Mouse (Mus musculus) lung, embryonic 14.5 days (tissue): ENCODE measurements around the gene Dscaml1. TPM values are rescaled to one million over a fixed set of nuclear protein-coding genes. Genes with fewer than 3 reads are reported as not detected.

Source experiments
- ATAC-seq: fragments of 200-750 bp; cut with Nextera tagmentation; 2 replicates; pipeline ENCODE4 v1.8.0; 2017; ENCODE audit warnings: mild to moderate bottlenecking, moderate TSS enrichment, moderate library complexity; ENCODE audit not compliant: insufficient read depth
- DNase-seq: peaks from one replicate; pipeline ENCODE4 v3.0.0-alpha.2; 2015
- H3K27ac ChIP-seq: fragments of 300-500 bp; sonication (generic); 2 replicates; pipeline ENCODE4 v1.5.1; 2014; ENCODE audit warnings: low read depth, mild to moderate bottlenecking, moderate library complexity
- H3K27me3 ChIP-seq: fragments of 300-500 bp; sonication (generic); 2 replicates; pipeline ENCODE4 v1.6.1; 2014; ENCODE audit warnings: low read length, control low read depth; ENCODE audit not compliant: insufficient read depth
- H3K36me3 ChIP-seq: fragments of 300-500 bp; sonication (generic); 2 replicates; pipeline ENCODE4 v1.6.1; 2014; ENCODE audit warnings: control low read depth; ENCODE audit not compliant: insufficient read depth
- H3K4me1 ChIP-seq: fragments of 300-500 bp; sonication (generic); 2 replicates; pipeline ENCODE4 v1.6.1; 2014; ENCODE audit warnings: antibody characterized with exemption, control low read depth; ENCODE audit not compliant: insufficient read depth
- H3K4me2 ChIP-seq: fragments of 300-500 bp; sonication (generic); 2 replicates; pipeline ENCODE4 v1.6.1; 2014; ENCODE audit warnings: mild to moderate bottlenecking
- H3K4me3 ChIP-seq: fragments of 300-500 bp; sonication (generic); 2 replicates; pipeline ENCODE4 v1.5.1; 2014; ENCODE audit warnings: low read depth, low read length
- H3K9ac ChIP-seq: fragments of 300-500 bp; sonication (generic); 2 replicates; pipeline ENCODE4 v1.6.1; 2014
- H3K9me3 ChIP-seq: fragments of 300-500 bp; sonication (generic); 2 replicates; pipeline ENCODE4 v1.6.1; 2016; ENCODE audit warnings: low read depth, low read length, control low read depth
- CTCF ChIP-seq: IDR thresholded peaks from 2 replicates; pipeline ENCODE4 v1.5.1; 2016; ENCODE audit warnings: antibody characterized with exemption, low read depth
- WGBS: fragments of 180-500 bp; shearing (Covaris S2); extraction: QIAGEN DNeasy Blood & Tissue Kit; methylation state at CpG from one replicate; pipeline ENCODE4 v1.1.7; 2014; 5-methylcytosine and 5-hydroxymethylcytosine counted together
- polyA plus RNA-seq: library from polyadenylated mRNA; unstranded; fragments of >200 nt; fragmentation: Nextera tagmentation; extraction: Ambion mirVana; gene quantifications from 2 replicates; pipeline ENCODE4 v1.2.1, GENCODE M21; 2014

Dscaml1 gene
- polyA plus RNA-seq, 1 experiment from 2014 or later, result 0.05 TPM

DNA sequence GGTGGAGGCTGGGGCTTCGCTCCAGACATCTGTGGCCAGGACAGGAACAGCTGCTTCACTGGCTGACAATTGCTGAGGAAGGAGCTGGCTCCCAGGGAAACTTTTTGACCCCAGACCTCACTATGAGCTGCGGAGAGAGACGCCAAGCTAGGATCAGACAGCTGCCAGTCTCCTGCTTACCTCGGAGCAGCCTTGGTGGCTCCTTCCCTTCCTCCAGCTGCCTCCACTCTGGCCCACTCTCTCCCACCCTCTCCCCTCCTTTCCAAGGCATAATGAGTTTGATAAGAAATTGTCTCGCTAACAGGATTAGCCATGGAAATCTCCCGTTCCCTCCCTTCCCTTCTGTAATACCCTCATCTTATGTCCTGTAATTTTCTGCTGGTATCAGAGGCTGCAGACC, 219.1 kb downstream of the Dscaml1 start:
- ATAC-seq, result no peak
- H3K9me3 ChIP-seq, result no peaks in the 10 kb centered on the region
- H3K4me3 ChIP-seq, result no peak overlapping the region
- no peaks in the 10 kb centered on the region for H3K4me1 ChIP-seq
- no peaks in the 10 kb centered on the region for H3K36me3 ChIP-seq
- no peaks in the 10 kb centered on the region for H3K27me3 ChIP-seq
- no peak overlapping the region for H3K27ac ChIP-seq
- H3K4me2 ChIP-seq, result no peak overlapping the region
- H3K9ac ChIP-seq, result no peak overlapping the region
- TF ChIP-seq CTCF, result no peak
- peak; percentile 2 for DNase-seq
- WGBS, result 25% methylated on average over 6 of the region's 6 CpGs

DNA sequence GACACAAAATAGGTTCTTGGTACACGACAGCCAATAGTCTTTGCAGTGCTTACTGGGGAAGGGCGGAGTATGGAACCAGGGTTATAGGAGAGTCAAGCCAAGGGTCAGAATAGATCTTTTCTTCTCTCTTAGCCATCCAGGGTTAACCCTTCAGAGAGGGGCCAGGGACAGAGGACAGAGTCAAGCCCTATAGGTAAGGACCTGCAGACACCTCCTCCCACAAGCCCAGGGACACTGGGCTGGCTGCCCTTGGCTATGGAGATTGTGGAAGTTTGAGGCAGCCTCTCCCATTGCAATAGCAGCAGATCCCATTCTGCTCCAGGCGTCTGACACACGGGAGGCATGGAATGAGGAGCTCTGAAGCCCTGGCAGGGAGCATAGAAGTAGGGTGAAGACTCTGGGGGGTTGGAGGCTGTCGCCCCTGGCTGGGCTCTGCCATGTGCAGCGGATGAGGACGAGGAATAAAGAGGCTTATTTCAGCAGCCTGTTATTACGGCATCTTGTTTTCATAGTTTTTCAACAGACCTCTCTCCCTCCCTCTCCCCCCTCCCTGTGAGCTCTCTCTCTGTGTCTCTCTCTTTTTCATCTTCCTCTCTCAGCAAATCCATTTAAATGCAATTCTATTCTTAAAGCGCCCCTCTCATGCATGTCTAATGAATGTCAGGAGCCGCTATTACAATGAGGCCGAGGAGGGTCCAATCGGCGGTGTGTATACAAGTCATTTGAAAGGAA, 224.8 kb downstream of the Dscaml1 start:
- H3K4me2 ChIP-seq, result no peak overlapping the region
- no peak overlapping the region for H3K27ac ChIP-seq
- ATAC-seq (no peak), DNase-seq (no peak)
- no peak overlapping the region for H3K4me3 ChIP-seq
- no peaks in the 10 kb centered on the region for H3K27me3 ChIP-seq
- H3K36me3 ChIP-seq, result no peaks in the 10 kb centered on the region
- no peak overlapping the region for H3K9ac ChIP-seq
- no peaks in the 10 kb centered on the region for H3K9me3 ChIP-seq
- 76% methylated on average over 13 of the region's 13 CpGs for WGBS
- TF ChIP-seq CTCF, result no peak
- H3K4me1 ChIP-seq, result no peaks in the 10 kb centered on the region

- 92% methylated on average over 3 of the region's 3 CpGs for WGBS
- ATAC-seq (no peak), DNase-seq (no peak)
- H3K27ac ChIP-seq, result no peak overlapping the region
- no peak overlapping the region for H3K4me3 ChIP-seq
- H3K4me2 ChIP-seq, result no peak overlapping the region
- no peaks in the 10 kb centered on the region for H3K27me3 ChIP-seq
- no peak overlapping the region for H3K9ac ChIP-seq
- H3K4me1 ChIP-seq, result no peaks in the 10 kb centered on the region
- no peaks in the 10 kb centered on the region for H3K9me3 ChIP-seq
- TF ChIP-seq CTCF, result no peak
- no peaks in the 10 kb centered on the region for H3K36me3 ChIP-seq
These were observed 225.4 kb downstream of the Dscaml1 start for GRCm38 (mm10) chr9:45651810-45652177.

GRCm38 (mm10) chr9:45657172-45658062, 231.0 kb downstream of the Dscaml1 start:
- no peak overlapping the region for H3K27ac ChIP-seq
- H3K36me3 ChIP-seq, result no peaks in the 10 kb centered on the region
- no peak for ATAC-seq
- no peak for TF ChIP-seq CTCF
- no peaks in the 10 kb centered on the region for H3K4me1 ChIP-seq
- no peak overlapping the region for H3K4me3 ChIP-seq
- H3K9ac ChIP-seq, result no peak overlapping the region
- whole genome bisulfite sequencing, result 9% methylated on average over 8 of the region's 9 CpGs
- no peak overlapping the region for H3K4me2 ChIP-seq
- H3K9me3 ChIP-seq, result no peaks in the 10 kb centered on the region
- DNase-seq, result no peak
- H3K27me3 ChIP-seq, result no peaks in the 10 kb centered on the region

GRCm38 (mm10) chr9:45660191-45660590, 233.8 kb downstream of the Dscaml1 start:
- no peak for DNase-seq
- ATAC-seq, result no peak
- WGBS, result 57% methylated on average over 3 of the region's 3 CpGs
- H3K4me2 ChIP-seq, result no peak overlapping the region
- no peaks in the 10 kb centered on the region for H3K27me3 ChIP-seq
- H3K27ac ChIP-seq, result no peak overlapping the region
- H3K36me3 ChIP-seq, result no peaks in the 10 kb centered on the region
- no peaks in the 10 kb centered on the region for H3K4me1 ChIP-seq
- no peak overlapping the region for H3K9ac ChIP-seq
- H3K4me3 ChIP-seq, result no peak overlapping the region
- H3K9me3 ChIP-seq, result no peaks in the 10 kb centered on the region
- no peak for TF ChIP-seq CTCF

DNA sequence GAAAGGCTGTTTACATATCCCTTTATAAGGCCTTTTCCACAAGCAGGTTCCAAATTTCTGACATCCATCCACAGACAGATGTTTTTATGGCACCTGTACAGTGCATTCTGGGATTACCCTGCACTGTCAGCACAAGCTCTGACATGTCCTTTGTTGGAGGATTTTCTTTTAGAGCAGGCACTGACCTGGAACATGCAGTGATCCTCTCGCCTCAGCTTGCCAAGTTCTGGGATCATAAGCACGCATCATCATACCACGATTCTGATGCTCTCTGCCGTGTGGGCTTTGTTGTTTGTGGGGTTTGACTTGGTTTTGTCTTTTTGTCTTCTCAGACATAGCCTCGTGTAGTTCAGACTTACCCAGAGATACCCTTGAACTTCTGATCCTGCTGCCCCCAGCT, 236.0 kb downstream of the Dscaml1 start:
- no peak for TF ChIP-seq CTCF
- H3K36me3 ChIP-seq, result no peaks in the 10 kb centered on the region
- H3K4me1 ChIP-seq, result no peaks in the 10 kb centered on the region
- 76% methylated on average over 5 of the region's 5 CpGs for WGBS
- H3K27me3 ChIP-seq, result no peaks in the 10 kb centered on the region
- H3K4me3 ChIP-seq, result no peak overlapping the region
- no peak overlapping the region for H3K4me2 ChIP-seq
- no peaks in the 10 kb centered on the region for H3K9me3 ChIP-seq
- no peak overlapping the region for H3K9ac ChIP-seq
- ATAC-seq (no peak), DNase-seq (no peak)
- no peak overlapping the region for H3K27ac ChIP-seq
